Mouse (Mus musculus): ENCODE measurements around the gene Calcrl.

- TF ChIP-seq ZC3H11A (IDR thresholded peaks at IDR 0.05; ENCODE audit: borderline replicate concordance, low read depth, low read length) (no peak), ZNF384 (IDR thresholded peaks at IDR 0.05; ENCODE audit: low read depth, low read length) (no peak), CHD2 (IDR thresholded peaks at IDR 0.05; ENCODE audit: low read depth, low read length) (no peak), HCFC1 (IDR thresholded peaks at IDR 0.05; ENCODE audit: borderline replicate concordance, insufficient read depth, low read length) (no peak), MAFK (IDR thresholded peaks at IDR 0.05; ENCODE audit: insufficient read depth, low read depth, low read length) (no peak)
Measured at GRCm38 (mm10) chr2:84295068-84295467, 130.1 kb downstream of the Calcrl start.
